Mouse (Mus musculus) limb, embryonic 15.5 days (tissue): Measurements from ENCODE around the gene Gm17655. TPM values are rescaled to one million over a fixed set of nuclear protein-coding genes. Genes with fewer than 3 reads are reported as not detected.
"Not testable (repeated sequence)": the region's sequence is repeated elsewhere in the genome, so short reads cannot be mapped to it uniquely, and the experiment has no call there.

Source experiments
- ATAC-seq: fragments of 200-750 bp; cut with Nextera tagmentation; 2 replicates; pipeline ENCODE4 v1.8.0; 2017; ENCODE audit warnings: low read depth, moderate TSS enrichment; ENCODE audit not compliant: insufficient number of reproducible peaks, low FRiP score, low TSS enrichment
- H3K27ac ChIP-seq: fragments of 300-500 bp; sonication (generic); 2 replicates; pipeline ENCODE4 v1.5.1; 2015; ENCODE audit warnings: moderate library complexity, mild to moderate bottlenecking, inconsistent platforms
- H3K27me3 ChIP-seq: fragments of 300-500 bp; sonication (generic); 2 replicates; pipeline ENCODE4 v1.6.1; 2015; ENCODE audit warnings: inconsistent platforms
- H3K36me3 ChIP-seq: fragments of 300-500 bp; sonication (generic); 2 replicates; pipeline ENCODE4 v1.6.1; 2015; ENCODE audit warnings: inconsistent platforms
- H3K4me1 ChIP-seq: fragments of 300-500 bp; sonication (generic); 2 replicates; pipeline ENCODE4 v1.6.1; 2015; ENCODE audit warnings: inconsistent platforms
- H3K4me2 ChIP-seq: fragments of 300-500 bp; sonication (generic); 2 replicates; pipeline ENCODE4 v1.6.1; 2015; ENCODE audit warnings: mild to moderate bottlenecking, inconsistent platforms
- H3K4me3 ChIP-seq: fragments of 300-500 bp; sonication (generic); 2 replicates; pipeline ENCODE4 v1.5.1; 2015; ENCODE audit warnings: mild to moderate bottlenecking, inconsistent platforms
- H3K9ac ChIP-seq: fragments of 300-500 bp; sonication (generic); 2 replicates; pipeline ENCODE4 v1.6.1; 2015; ENCODE audit warnings: inconsistent platforms
- H3K9me3 ChIP-seq: fragments of 300-500 bp; sonication (generic); 2 replicates; pipeline ENCODE4 v1.6.1; 2016; ENCODE audit warnings: inconsistent platforms
- WGBS: fragments of 180-500 bp; shearing (Covaris S2); methylation state at CpG from one replicate; pipeline ENCODE4 v1.1.7; 2015; 5-methylcytosine and 5-hydroxymethylcytosine counted together
- polyA plus RNA-seq: library from polyadenylated mRNA; unstranded; fragments of >200 nt; fragmentation: Nextera tagmentation; extraction: Ambion mirVana; gene quantifications from 2 replicates; pipeline ENCODE4 v1.2.1, GENCODE M21; 2015

Gm17655 gene
- 2.4 and 3.2 TPM in 2 replicates for polyA plus RNA-seq

DNA sequence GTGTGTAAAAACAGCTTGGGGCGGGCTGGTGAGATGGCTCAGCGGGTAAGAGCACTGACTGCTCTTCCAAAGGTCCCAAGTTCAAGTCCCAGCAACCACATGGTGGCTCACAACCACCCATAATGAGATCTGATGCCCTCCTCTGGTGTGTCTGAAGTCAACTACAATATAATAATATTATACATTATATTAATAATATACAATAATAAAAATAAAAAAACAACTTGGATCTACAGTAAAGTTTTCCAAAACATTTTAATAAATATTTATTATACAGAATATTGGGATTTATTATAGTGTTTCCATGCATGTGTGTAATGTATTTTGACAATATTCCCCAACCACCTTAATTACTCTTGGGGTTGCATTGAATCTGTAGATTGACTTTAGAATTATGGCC lies at the start of gene Gm17655:
TSS of gene Gm17655 (minus strand) at position 101 of the 400 bp plus-strand sequence.
- H3K27me3 ChIP-seq, H3K36me3 ChIP-seq, H3K27ac ChIP-seq, H3K4me1 ChIP-seq, H3K9ac ChIP-seq, H3K4me2 ChIP-seq, ATAC-seq, H3K4me3 ChIP-seq: not testable (repeated sequence)
- WGBS: 87% methylated on average over 2 of the region's 2 CpGs
- H3K9me3 ChIP-seq: peaks cover 13% of the 10 kb centered on the region; the same call in 1 of the 2 replicates

DNA sequence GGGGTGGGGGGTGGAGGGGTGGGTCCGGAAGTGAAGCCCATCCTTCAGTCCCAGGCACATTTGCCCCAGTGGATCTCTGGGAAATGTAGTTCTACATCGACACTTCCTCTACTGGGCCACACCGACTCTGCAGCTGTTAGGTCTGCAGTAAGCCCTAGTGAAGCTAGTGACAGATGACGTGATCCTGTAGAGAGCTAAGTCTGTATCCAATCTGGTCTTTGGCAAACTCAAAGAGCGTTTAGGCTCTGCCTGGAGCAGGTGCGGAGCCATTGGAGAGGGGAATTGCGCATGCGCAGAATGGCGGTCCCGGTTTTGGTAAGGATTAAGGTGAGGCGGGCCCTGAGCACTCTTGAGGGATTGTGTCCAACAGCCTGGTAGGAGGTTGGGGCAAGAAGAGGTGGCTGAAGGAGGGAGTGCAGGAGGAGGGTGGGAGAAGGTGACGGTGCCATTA lies 37.7 kb upstream of the Gm17655 start, which contains the start of gene Zfp605:
TSS of gene Zfp605 (plus strand) at position 102 of the 451 bp plus-strand sequence.
- peak within 1 kb of the TSS; percentile 59 for H3K4me2 ChIP-seq
- no peaks in the 10 kb centered on the region for H3K9me3 ChIP-seq
- H3K4me1 ChIP-seq: peaks cover 18% of the 10 kb centered on the region
- H3K36me3 ChIP-seq: peaks cover 28% of the 10 kb centered on the region
- peak within 1 kb of the TSS; percentile 33; the same call in 1 of the 2 replicates for H3K9ac ChIP-seq
- H3K4me3 ChIP-seq: peak within 1 kb of the TSS; percentile 51
- H3K27ac ChIP-seq: peak within 1 kb of the TSS; percentile 76
- WGBS: under 1% methylated on average over 12 of the region's 12 CpGs
- ATAC-seq: peak; percentile 46
- no peaks in the 10 kb centered on the region for H3K27me3 ChIP-seq

DNA sequence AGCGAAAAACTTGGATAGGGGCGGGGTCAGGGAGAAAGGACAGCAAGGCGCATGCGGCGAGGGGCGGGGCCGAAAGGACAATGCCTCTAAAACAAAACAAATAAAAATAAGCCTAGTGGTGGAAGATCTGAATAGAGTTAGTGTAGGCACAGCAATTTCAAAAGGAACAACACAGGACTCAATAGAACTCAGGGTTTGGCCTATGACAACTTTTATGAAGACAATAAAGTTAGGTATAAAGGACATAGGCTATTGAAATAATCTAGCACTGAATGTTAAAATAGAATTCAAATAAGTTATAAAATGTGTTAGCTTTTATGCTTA lies 36.0 kb upstream of the Gm17655 start:
- 0% methylated on average over 7 of the region's 7 CpGs for WGBS
- H3K27ac ChIP-seq: peak overlapping the region; percentile 99
- no peak overlapping the region for H3K9ac ChIP-seq
- peaks cover 18% of the 10 kb centered on the region for H3K4me1 ChIP-seq
- no peaks in the 10 kb centered on the region for H3K27me3 ChIP-seq
- peak overlapping the region; percentile 83 for H3K4me2 ChIP-seq
- peaks cover 42% of the 10 kb centered on the region for H3K36me3 ChIP-seq
- ATAC-seq: no peak
- H3K9me3 ChIP-seq: no peaks in the 10 kb centered on the region
- H3K4me3 ChIP-seq: peak overlapping the region; percentile 87

DNA sequence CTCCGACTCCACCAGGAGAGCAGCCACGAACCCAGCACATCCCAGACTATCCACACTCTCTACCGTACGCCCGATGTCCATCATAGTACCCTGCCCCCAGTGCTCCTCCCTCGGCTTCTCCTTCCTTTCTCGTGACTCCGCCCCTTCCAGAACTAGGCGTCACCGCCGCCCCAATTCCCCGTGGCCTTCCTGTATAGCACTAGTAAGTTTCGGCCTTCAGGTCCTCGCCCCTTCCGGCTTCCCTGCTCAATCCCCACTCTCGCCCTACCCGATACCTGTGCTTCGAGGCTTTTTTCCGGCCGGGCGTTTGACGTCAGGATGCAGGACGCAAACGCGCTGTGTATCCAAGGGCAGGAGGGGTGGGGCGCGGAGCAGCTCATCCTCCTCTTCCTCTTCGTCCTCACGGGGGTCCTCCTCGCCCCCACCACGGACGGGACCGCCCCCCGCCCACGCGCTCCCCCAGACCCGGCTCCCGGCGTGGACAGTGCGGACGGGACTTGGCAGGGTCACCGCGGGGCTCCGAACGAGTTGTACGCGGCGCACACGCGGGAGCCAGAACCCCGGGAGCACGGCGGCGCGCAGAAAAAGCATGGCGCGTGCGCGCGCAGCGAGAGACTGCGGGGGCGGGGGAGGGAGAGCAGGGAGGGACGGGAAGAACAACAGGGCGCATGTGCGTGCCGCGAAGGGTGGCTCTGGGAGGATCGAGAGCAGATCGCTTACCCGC lies 35.4 kb upstream of the Gm17655 start, which contains the start of gene Gtpbp6:
TSS of gene Gtpbp6 (minus strand) at position 617 of the 724 bp plus-strand sequence.
- peak; percentile 89 for ATAC-seq
- Histone ChIP-seq H3K4me1 (peaks cover 18% of the 10 kb centered on the region), H3K36me3 (peaks cover 42% of the 10 kb centered on the region), H3K27ac (peak within 1 kb of the TSS; percentile 99), H3K9me3 (no peaks in the 10 kb centered on the region), H3K4me3 (peak within 1 kb of the TSS; percentile 87), H3K4me2 (peak within 1 kb of the TSS; percentile 83), H3K27me3 (no peaks in the 10 kb centered on the region), H3K9ac (peak within 1 kb of the TSS; percentile 85)
- under 1% methylated on average over 70 of the region's 71 CpGs for WGBS

DNA sequence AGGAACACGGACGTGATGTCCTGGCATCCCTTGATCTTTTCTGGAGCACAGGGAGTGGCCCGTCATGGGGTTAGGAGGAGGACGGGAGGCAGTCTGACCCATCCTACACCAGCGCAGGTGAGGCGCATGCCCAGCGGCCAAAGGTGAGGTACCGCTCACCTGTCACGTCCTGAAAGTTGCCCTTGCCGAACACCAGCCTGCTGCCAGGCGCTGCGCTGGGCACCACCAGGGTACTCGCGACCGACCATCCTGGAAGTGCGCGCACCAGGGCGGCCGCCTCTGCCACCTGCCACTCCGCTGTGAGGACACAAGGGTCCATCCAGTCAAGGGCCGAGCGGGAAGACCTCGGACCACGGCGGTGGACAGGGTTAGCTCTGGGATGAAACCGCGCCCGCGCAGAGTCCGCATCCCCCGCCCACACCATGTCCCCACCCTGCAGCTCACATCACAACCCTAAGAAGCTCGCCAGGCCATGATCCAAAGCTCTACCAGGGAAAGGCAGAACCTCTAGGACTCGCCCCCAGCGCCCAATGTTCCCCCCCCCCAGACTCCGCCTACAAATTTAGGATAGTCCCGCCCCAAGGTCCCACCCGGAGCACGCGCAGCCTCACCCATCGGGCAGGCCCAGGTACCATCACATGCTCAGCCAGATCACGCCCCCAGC lies 34.7 kb upstream of the Gm17655 start:
- peaks cover 41% of the 10 kb centered on the region for H3K36me3 ChIP-seq
- H3K4me2 ChIP-seq: peak overlapping the region; percentile 83
- H3K9ac ChIP-seq: peak overlapping the region; percentile 85
- H3K27ac ChIP-seq: peak overlapping the region; percentile 99
- peak overlapping the region; percentile 87 for H3K4me3 ChIP-seq
- ATAC-seq: peak; percentile 67; the same call in 1 of the 2 replicates
- WGBS: 18% methylated on average over 40 of the region's 41 CpGs
- H3K27me3 ChIP-seq: no peaks in the 10 kb centered on the region
- no peaks in the 10 kb centered on the region for H3K9me3 ChIP-seq
- H3K4me1 ChIP-seq: peaks cover 22% of the 10 kb centered on the region

DNA sequence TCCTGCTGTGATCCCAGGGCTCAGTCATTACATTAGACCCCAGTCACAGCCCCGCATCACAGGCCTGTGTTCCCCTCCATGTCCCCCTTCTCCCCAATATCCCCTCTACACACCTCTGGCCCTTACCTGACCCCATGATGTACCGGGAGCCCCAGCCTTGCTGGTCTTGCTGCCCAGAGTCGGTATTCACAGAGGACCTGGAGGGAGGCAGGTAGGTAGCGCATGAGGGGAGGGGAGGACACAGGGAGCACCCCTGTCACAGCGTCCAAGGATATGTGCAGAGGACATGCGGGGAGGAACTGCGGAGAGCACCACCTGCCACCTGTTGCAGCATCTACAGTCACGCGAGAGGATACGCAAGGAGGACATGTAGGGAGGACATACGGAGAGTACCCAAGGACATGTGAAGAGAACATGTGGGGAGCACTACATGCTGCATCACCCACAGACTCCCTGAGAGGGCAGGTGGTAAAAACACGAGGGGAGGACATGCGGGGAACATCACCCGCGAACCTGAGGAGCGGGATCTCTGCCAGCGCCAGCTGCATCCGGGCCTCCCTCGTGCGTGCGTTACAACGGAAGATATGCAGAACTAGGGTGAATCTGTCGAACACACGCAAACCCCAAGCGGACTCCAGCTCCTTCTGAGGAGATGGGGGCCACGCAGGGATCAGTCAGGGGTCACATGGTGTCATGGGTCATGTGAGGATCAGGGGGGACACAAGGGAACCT lies 34.0 kb upstream of the Gm17655 start:
- ATAC-seq: no peak
- Histone ChIP-seq H3K9me3 (no peaks in the 10 kb centered on the region), H3K4me1 (peaks cover 29% of the 10 kb centered on the region), H3K4me2 (peak overlapping the region; percentile 83), H3K4me3 (peak overlapping the region; percentile 87), H3K27me3 (peaks cover 3% of the 10 kb centered on the region; the same call in 1 of the 2 replicates), H3K27ac (peak overlapping the region; percentile 99; the same call in 1 of the 2 replicates), H3K9ac (no peak overlapping the region), H3K36me3 (peaks cover 41% of the 10 kb centered on the region)
- WGBS: 95% methylated on average over 26 of the region's 26 CpGs

DNA sequence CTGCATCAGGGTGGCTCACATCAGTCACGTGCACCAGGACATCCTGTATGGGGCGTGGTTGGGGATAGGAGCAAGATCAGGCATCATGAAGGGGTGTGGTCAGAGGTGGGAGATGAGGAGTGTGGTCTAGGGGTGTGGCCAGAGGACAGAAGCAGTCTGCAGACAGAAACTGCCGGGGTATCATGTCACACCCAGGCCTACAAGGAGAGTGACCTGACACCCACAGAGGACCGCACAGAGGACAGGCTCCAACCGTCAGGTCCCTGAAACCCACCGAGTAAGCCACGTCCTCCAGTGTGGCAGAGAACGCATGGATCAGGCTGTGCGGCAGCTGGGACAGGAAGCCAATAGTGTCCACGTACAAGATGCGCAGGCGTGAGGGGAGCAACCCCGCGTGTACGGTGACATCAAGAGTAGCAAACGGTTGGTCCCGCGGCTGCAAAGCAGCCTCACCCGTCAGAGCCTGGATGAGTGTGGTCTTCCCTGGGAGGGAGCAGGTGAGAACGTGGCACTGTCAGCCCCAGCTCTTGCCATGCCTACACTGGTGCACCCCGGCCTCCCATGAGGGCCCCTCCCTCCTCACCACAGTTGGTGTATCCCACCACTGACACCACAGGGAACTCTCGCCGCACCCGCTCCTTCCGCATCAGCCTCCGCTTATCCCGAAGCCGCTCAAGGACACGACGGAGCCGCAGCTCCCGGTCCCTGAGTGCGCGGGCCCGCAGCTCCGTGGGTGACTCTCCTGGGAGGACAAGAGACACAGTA lies 32.5 kb upstream of the Gm17655 start:
- no peak for ATAC-seq
- H3K36me3 ChIP-seq: peaks cover 41% of the 10 kb centered on the region
- no peaks in the 10 kb centered on the region for H3K9me3 ChIP-seq
- H3K27ac ChIP-seq: no peak overlapping the region
- peaks cover 6% of the 10 kb centered on the region; the same call in 1 of the 2 replicates for H3K27me3 ChIP-seq
- no peak overlapping the region for H3K9ac ChIP-seq
- H3K4me2 ChIP-seq: no peak overlapping the region
- WGBS: 95% methylated on average over 36 of the region's 36 CpGs
- no peak overlapping the region for H3K4me3 ChIP-seq
- peaks cover 38% of the 10 kb centered on the region for H3K4me1 ChIP-seq

DNA sequence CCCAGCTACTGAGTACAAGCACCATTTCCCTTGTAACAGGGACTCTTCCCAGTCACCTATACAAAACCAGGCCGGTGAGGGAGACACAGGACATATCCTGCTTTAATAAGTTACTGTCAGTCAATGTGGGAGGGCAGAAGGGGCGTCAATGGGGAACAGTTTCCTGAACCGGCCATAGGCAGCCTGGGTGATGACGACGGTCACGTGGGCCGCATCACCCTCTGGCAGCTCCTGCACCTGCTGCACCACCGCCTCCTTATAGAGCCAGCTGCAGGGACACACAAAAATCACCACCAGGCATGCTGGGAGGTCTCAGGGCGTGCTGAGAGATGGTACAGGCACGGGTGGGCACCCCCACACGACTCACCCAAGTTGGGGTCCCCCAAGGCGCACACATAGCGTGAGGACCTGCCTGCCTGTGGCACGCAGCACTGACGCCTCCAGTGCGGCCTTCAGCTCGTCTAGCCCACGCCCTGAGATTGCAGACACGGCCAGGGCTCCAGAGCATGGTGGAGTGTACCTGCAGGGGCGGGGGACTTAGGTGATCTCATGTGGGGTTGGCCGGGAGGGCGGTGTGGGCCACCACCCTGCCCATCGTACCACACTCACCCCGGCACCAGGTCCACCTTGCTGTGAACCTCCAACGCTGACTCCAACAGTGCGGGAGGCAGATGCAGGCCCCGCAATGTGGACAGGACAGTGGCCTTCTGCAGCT lies 31.7 kb upstream of the Gm17655 start:
- H3K9ac ChIP-seq: no peak overlapping the region
- no peak overlapping the region for H3K27ac ChIP-seq
- peaks cover 41% of the 10 kb centered on the region for H3K36me3 ChIP-seq
- H3K4me1 ChIP-seq: peaks cover 39% of the 10 kb centered on the region
- 95% methylated on average over 27 of the region's 27 CpGs for WGBS
- peaks cover 6% of the 10 kb centered on the region; the same call in 1 of the 2 replicates for H3K27me3 ChIP-seq
- no peak for ATAC-seq
- H3K4me2 ChIP-seq: no peak overlapping the region
- H3K4me3 ChIP-seq: no peak overlapping the region
- H3K9me3 ChIP-seq: no peaks in the 10 kb centered on the region

DNA sequence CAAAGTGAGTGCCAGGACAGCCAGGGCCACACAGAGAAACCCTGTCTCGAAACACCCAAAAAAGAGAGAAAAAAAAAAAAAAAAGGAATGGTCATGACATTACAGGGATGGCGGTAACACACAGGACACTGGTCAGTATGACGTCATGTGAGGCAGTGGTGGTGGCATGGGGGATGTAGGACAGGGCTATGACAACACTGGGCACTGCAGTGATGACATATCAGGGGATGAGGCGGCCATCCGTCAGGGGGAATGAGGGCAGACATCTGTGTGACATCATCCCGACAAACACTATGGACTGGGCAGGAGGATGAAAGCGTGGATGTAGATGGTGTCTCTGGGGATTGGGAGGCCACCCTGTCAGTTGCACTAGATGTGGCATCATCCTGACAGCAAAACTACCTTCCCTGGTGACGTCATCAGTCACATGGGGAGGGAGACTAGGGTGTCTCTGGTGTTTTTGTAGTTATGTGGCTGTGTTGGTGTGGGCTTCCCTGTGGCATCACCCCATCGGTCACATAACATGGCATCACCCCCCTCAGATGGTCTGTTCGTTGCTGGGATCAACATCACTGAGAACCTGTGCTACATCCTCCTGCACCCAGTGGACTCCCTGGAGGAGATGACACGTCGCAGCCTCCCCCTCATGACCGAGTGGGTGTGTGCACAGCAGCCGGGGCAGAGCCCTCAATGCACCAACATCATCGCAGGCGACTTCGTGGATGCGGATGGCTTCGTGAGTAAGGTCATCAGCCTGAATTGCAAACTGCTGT lies 30.7 kb upstream of the Gm17655 start:
- H3K9ac ChIP-seq: no peak overlapping the region
- H3K4me2 ChIP-seq: no peak overlapping the region
- peaks cover 6% of the 10 kb centered on the region; the same call in 1 of the 2 replicates for H3K27me3 ChIP-seq
- H3K4me3 ChIP-seq: no peak overlapping the region
- no peak for ATAC-seq
- H3K9me3 ChIP-seq: no peaks in the 10 kb centered on the region
- 94% methylated on average over 19 of the region's 19 CpGs for WGBS
- no peak overlapping the region for H3K27ac ChIP-seq
- H3K36me3 ChIP-seq: peaks cover 41% of the 10 kb centered on the region
- peaks cover 40% of the 10 kb centered on the region for H3K4me1 ChIP-seq

DNA sequence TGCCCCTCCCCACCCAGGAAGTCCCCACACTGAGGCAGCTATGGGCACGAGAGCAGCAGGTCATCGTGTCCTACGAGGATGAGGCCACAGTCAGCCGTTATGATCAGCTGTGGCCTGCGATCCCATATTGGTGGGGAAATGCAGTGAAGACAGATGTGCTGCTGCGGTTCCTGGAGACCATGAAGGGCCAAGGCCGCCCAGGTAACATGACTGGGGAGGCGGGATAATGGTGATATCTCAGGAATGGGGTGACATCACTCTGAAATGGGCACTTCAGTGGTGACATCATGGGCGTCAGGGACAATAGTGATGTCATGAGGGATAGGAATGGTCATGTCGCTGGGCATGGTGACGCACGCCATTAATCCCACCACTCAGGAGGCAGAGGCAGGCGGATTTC lies 30.1 kb upstream of the Gm17655 start:
- Histone ChIP-seq H3K4me1 (peaks cover 40% of the 10 kb centered on the region), H3K4me2 (no peak overlapping the region), H3K36me3 (peaks cover 41% of the 10 kb centered on the region), H3K9me3 (no peaks in the 10 kb centered on the region), H3K4me3 (no peak overlapping the region), H3K27me3 (peaks cover 6% of the 10 kb centered on the region; the same call in 1 of the 2 replicates), H3K27ac (no peak overlapping the region), H3K9ac (no peak overlapping the region)
- ATAC-seq: no peak
- 91% methylated on average over 13 of the region's 13 CpGs for WGBS
